Mouse (Mus musculus): ENCODE measurements around the gene Jrkl. TPM values are rescaled to one million over a fixed set of nuclear protein-coding genes. Genes with fewer than 3 reads are reported as not detected.

Gene Jrkl
- polyA plus RNA-seq (2012; rRNA removed; ENCODE audit: low replicate concordance), result 1.2 and 1.5 TPM in 2 replicates

DNA sequence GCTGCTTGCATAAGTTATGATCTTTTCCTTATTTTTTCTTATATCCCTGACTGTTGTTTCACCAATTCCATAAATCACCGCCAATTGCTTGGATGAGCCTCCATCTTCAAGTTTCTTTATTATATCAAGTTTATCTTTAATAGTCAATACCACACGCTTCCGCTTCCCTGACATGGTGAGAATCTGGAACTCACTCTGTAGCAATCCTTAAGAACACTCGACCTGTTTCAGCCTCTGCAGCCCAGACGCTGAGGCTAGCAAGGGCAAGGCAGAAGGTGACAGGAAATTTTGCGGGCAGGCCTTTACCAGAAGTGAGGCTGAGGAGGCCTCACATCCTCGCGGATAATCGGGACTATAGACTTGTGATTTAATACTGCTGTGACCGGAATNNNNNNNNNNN, at the start of gene Jrkl:
TSS of gene Jrkl (minus strand) at position 349 of the 400 bp plus-strand sequence.

GRCm38 (mm10) chr9:13246815-13247638, 1.4 kb upstream of the Jrkl start, which contains the start of gene Ccdc82:
Gene Ccdc82, plus strand, starts transcription at chr9:13246955.

Other genes with a start within 250 kb of the Jrkl start
- 12.4 and 12.9 TPM in 2 replicates for gene Ccdc82, start 1.1 kb upstream of the Jrkl start, polyA plus RNA-seq (2012; rRNA removed; ENCODE audit: low replicate concordance)
- 11.0 and 16.6 TPM in 2 replicates for gene Maml2, start 52.1 kb upstream of the Jrkl start, polyA plus RNA-seq (2012; rRNA removed; ENCODE audit: low replicate concordance)
- gene Gm17571, start 200.9 kb upstream of the Jrkl start, polyA plus RNA-seq (2012; rRNA removed; ENCODE audit: low replicate concordance), result not detected in 2 replicates

All from subcutaneous adipose tissue, adult 2 months (tissue).